Mouse (Mus musculus): ENCODE measurements at regions not wholly inside any gene's neighbourhood (a gene's known extent, or its start where the extent isn't known, plus 50 kb on each side); places are given as distances from the start of the nearest gene placed in this dataset.

- H3K27me3 ChIP-seq (replicated peaks; ENCODE audit: control insufficient read depth, insufficient read depth, low read length), result no peaks in the 10 kb centered on the region
- H3K9me3 ChIP-seq (ENCODE audit: control insufficient read depth, low read length), result no peaks in the 10 kb centered on the region
- no peak overlapping the region for H3K4me2 ChIP-seq (ENCODE audit: low read length)
- no peaks in the 10 kb centered on the region for H3K4me1 ChIP-seq (ENCODE audit: control insufficient read depth, insufficient read depth, low read depth, low read length)
- no peaks in the 10 kb centered on the region for H3K36me3 ChIP-seq (ENCODE audit: control insufficient read depth, insufficient read depth, low read length)
- H3K4me3 ChIP-seq (ENCODE audit: low read length), result no peak overlapping the region
- WGBS, result 47% methylated on average over 16 of the region's 16 CpGs
- ATAC-seq, result no peak
- no peak overlapping the region for H3K9ac ChIP-seq (ENCODE audit: low read depth, low read length)
- H3K27ac ChIP-seq (ENCODE audit: low read depth, low read length), result no peak overlapping the region
Observed at GRCm38 (mm10) chr1:41349798-41350758, 544.7 kb downstream of the Tmem182 start.

- Histone ChIP-seq H3K9ac (ENCODE audit: low read depth, low read length) (no peak overlapping the region), H3K4me1 (ENCODE audit: control insufficient read depth, insufficient read depth, low read depth, low read length) (no peaks in the 10 kb centered on the region), H3K27ac (ENCODE audit: low read depth, low read length) (no peak overlapping the region), H3K9me3 (ENCODE audit: control insufficient read depth, low read length) (no peaks in the 10 kb centered on the region), H3K36me3 (ENCODE audit: control insufficient read depth, insufficient read depth, low read length) (no peaks in the 10 kb centered on the region), H3K4me3 (ENCODE audit: low read length) (no peak overlapping the region), H3K27me3 (replicated peaks; ENCODE audit: control insufficient read depth, insufficient read depth, low read length) (no peaks in the 10 kb centered on the region), H3K4me2 (ENCODE audit: low read length) (no peak overlapping the region)
- no peak for ATAC-seq
- WGBS, result 28% methylated on average over 4 of the region's 4 CpGs
Observed at GRCm38 (mm10) chr1:41359061-41359460, 553.7 kb downstream of the Tmem182 start.

- ATAC-seq, result peak; percentile 72
- Histone ChIP-seq H3K9me3 (ENCODE audit: control insufficient read depth, low read length) (no peaks in the 10 kb centered on the region), H3K4me1 (ENCODE audit: control insufficient read depth, insufficient read depth, low read depth, low read length) (no peaks in the 10 kb centered on the region), H3K27ac (ENCODE audit: low read depth, low read length) (no peak overlapping the region), H3K4me2 (ENCODE audit: low read length) (no peak overlapping the region), H3K27me3 (replicated peaks; ENCODE audit: control insufficient read depth, insufficient read depth, low read length) (no peaks in the 10 kb centered on the region), H3K36me3 (ENCODE audit: control insufficient read depth, insufficient read depth, low read length) (no peaks in the 10 kb centered on the region), H3K9ac (ENCODE audit: low read depth, low read length) (no peak overlapping the region), H3K4me3 (ENCODE audit: low read length) (no peak overlapping the region)
- 51% methylated on average over 3 of the region's 3 CpGs for WGBS
Observed at GRCm38 (mm10) chr1:41361512-41361911, 556.1 kb downstream of the Tmem182 start.

- Histone ChIP-seq H3K36me3 (ENCODE audit: control insufficient read depth, insufficient read depth, low read length) (no peaks in the 10 kb centered on the region), H3K27me3 (replicated peaks; ENCODE audit: control insufficient read depth, insufficient read depth, low read length) (no peaks in the 10 kb centered on the region), H3K4me1 (ENCODE audit: control insufficient read depth, insufficient read depth, low read depth, low read length) (peaks cover 5% of the 10 kb centered on the region), H3K9me3 (ENCODE audit: control insufficient read depth, low read length) (no peaks in the 10 kb centered on the region), H3K9ac (ENCODE audit: low read depth, low read length) (no peak overlapping the region), H3K4me3 (ENCODE audit: low read length) (no peak overlapping the region), H3K27ac (ENCODE audit: low read depth, low read length) (no peak overlapping the region), H3K4me2 (ENCODE audit: low read length) (no peak overlapping the region)
- ATAC-seq, result peak; percentile 81
- 47% methylated on average over 4 of the region's 4 CpGs for WGBS
Observed at GRCm38 (mm10) chr1:41380013-41380412, 574.6 kb downstream of the Tmem182 start.

GRCm38 (mm10) chr1:41381487-41381886, 576.1 kb downstream of the Tmem182 start:
- Histone ChIP-seq H3K9me3 (ENCODE audit: control insufficient read depth, low read length) (no peaks in the 10 kb centered on the region), H3K4me2 (ENCODE audit: low read length) (no peak overlapping the region), H3K9ac (ENCODE audit: low read depth, low read length) (no peak overlapping the region), H3K4me1 (ENCODE audit: control insufficient read depth, insufficient read depth, low read depth, low read length) (peaks cover 5% of the 10 kb centered on the region), H3K36me3 (ENCODE audit: control insufficient read depth, insufficient read depth, low read length) (no peaks in the 10 kb centered on the region), H3K27me3 (replicated peaks; ENCODE audit: control insufficient read depth, insufficient read depth, low read length) (no peaks in the 10 kb centered on the region), H3K4me3 (ENCODE audit: low read length) (no peak overlapping the region), H3K27ac (ENCODE audit: low read depth, low read length) (no peak overlapping the region)
- 0 out of 2 replicates have a peak, but pooled peaks have one; percentile 38 for ATAC-seq
- WGBS, result 51% methylated on average over 7 of the region's 7 CpGs

GRCm38 (mm10) chr1:41384731-41385130, 579.3 kb downstream of the Tmem182 start:
- no peak overlapping the region for H3K4me2 ChIP-seq (ENCODE audit: low read length)
- H3K4me1 ChIP-seq (ENCODE audit: control insufficient read depth, insufficient read depth, low read depth, low read length), result peaks cover 7% of the 10 kb centered on the region
- no peak overlapping the region for H3K4me3 ChIP-seq (ENCODE audit: low read length)
- H3K27ac ChIP-seq (ENCODE audit: low read depth, low read length), result no peak overlapping the region
- H3K9me3 ChIP-seq (ENCODE audit: control insufficient read depth, low read length), result no peaks in the 10 kb centered on the region
- H3K9ac ChIP-seq (ENCODE audit: low read depth, low read length), result no peak overlapping the region
- H3K36me3 ChIP-seq (ENCODE audit: control insufficient read depth, insufficient read depth, low read length), result no peaks in the 10 kb centered on the region
- 7% methylated on average over 1 of the region's 1 CpGs for WGBS
- no peak for ATAC-seq
- H3K27me3 ChIP-seq (replicated peaks; ENCODE audit: control insufficient read depth, insufficient read depth, low read length), result no peaks in the 10 kb centered on the region

- 68% methylated on average over 4 of the region's 4 CpGs for WGBS
- Histone ChIP-seq H3K4me2 (ENCODE audit: low read length) (no peak overlapping the region), H3K27me3 (replicated peaks; ENCODE audit: control insufficient read depth, insufficient read depth, low read length) (no peaks in the 10 kb centered on the region), H3K9me3 (ENCODE audit: control insufficient read depth, low read length) (no peaks in the 10 kb centered on the region), H3K4me1 (ENCODE audit: control insufficient read depth, insufficient read depth, low read depth, low read length) (peaks cover 14% of the 10 kb centered on the region), H3K4me3 (ENCODE audit: low read length) (no peak overlapping the region), H3K9ac (ENCODE audit: low read depth, low read length) (no peak overlapping the region), H3K36me3 (ENCODE audit: control insufficient read depth, insufficient read depth, low read length) (no peaks in the 10 kb centered on the region), H3K27ac (ENCODE audit: low read depth, low read length) (no peak overlapping the region)
- ATAC-seq, result no peak
Observed at GRCm38 (mm10) chr1:41386435-41386834, 581.0 kb downstream of the Tmem182 start.

GRCm38 (mm10) chr1:41390102-41390884, 584.9 kb downstream of the Tmem182 start:
- Histone ChIP-seq H3K27me3 (replicated peaks; ENCODE audit: control insufficient read depth, insufficient read depth, low read length) (no peaks in the 10 kb centered on the region; the same call in 1 of the 2 replicates), H3K9ac (ENCODE audit: low read depth, low read length) (no peak overlapping the region), H3K9me3 (ENCODE audit: control insufficient read depth, low read length) (no peaks in the 10 kb centered on the region), H3K36me3 (ENCODE audit: control insufficient read depth, insufficient read depth, low read length) (no peaks in the 10 kb centered on the region), H3K4me2 (ENCODE audit: low read length) (0 out of 2 replicates have a peak overlapping the region, but pooled peaks have one; percentile 14), H3K4me1 (ENCODE audit: control insufficient read depth, insufficient read depth, low read depth, low read length) (peaks cover 14% of the 10 kb centered on the region), H3K4me3 (ENCODE audit: low read length) (no peak overlapping the region), H3K27ac (ENCODE audit: low read depth, low read length) (peak overlapping the region; percentile 63)
- 3% methylated on average over 11 of the region's 11 CpGs for WGBS
- peak; percentile 97 for ATAC-seq

GRCm38 (mm10) chr1:41391071-41391470, 585.7 kb downstream of the Tmem182 start:
- Histone ChIP-seq H3K27ac (ENCODE audit: low read depth, low read length) (peak overlapping the region; percentile 9; the same call in 1 of the 2 replicates), H3K4me1 (ENCODE audit: control insufficient read depth, insufficient read depth, low read depth, low read length) (peaks cover 14% of the 10 kb centered on the region), H3K4me2 (ENCODE audit: low read length) (no peak overlapping the region), H3K9me3 (ENCODE audit: control insufficient read depth, low read length) (no peaks in the 10 kb centered on the region), H3K27me3 (replicated peaks; ENCODE audit: control insufficient read depth, insufficient read depth, low read length) (no peaks in the 10 kb centered on the region; the same call in 1 of the 2 replicates), H3K9ac (ENCODE audit: low read depth, low read length) (no peak overlapping the region), H3K4me3 (ENCODE audit: low read length) (no peak overlapping the region), H3K36me3 (ENCODE audit: control insufficient read depth, insufficient read depth, low read length) (no peaks in the 10 kb centered on the region)
- ATAC-seq, result no peak
- WGBS, result 27% methylated on average over 7 of the region's 7 CpGs
